Mouse (Mus musculus): Measurements from ENCODE around the gene Sh3bgrl. TPM values are rescaled to one million over a fixed set of nuclear protein-coding genes. Genes with fewer than 3 reads are reported as not detected.

Sh3bgrl gene
- total RNA-seq, 2 experiments from 2014 or later: 34.1 to 41.5 TPM

DNA sequence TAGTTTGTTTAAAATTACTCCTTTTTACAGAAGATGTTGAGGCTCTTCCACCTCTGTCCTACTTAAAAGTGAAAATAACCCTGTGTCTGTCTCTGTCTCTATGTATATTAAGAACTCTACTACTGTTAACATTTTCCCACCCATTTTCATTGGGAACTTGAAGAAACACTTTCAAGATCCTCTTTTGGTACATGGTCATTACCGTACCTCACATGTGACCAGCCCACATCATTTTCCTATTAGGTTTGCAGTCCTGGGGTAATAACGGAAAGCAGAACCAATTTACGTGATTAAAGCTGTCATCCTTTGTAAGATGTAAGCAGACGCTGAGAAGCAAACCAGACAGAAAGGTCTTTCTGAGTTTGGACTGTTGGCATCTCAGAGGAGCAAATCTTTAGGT is 101.3 kb downstream of the Sh3bgrl start, which contains the start of gene Gm6377:
Gene Gm6377, plus strand, starts transcription at position 289 of the 400 bp plus-strand sequence.
- intact Hi-C loops (cut with DNase I): no loop called here
- no peak for DNase-seq

DNA sequence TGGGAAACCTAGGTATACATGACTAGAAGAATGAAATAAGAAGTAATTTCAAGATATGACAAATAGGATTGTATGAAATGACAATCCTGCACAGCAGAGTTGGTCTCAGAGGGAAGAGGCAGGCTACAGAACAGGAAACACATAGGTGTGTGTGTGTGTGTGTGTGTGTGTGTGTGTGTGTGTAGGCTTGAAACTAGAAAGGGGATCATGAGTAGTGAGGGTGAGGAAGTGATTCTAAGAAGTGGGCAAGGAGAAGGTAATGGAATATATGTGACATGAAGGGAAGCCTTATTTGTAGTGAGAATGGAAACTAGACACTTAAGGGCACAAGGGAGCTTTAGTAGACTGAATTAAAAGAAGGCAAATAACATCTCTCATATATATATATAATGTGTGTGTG is 112.7 kb downstream of the Sh3bgrl start:
- intact Hi-C loops (cut with DNase I): no loop called here
- DNase-seq: no peak

DNA sequence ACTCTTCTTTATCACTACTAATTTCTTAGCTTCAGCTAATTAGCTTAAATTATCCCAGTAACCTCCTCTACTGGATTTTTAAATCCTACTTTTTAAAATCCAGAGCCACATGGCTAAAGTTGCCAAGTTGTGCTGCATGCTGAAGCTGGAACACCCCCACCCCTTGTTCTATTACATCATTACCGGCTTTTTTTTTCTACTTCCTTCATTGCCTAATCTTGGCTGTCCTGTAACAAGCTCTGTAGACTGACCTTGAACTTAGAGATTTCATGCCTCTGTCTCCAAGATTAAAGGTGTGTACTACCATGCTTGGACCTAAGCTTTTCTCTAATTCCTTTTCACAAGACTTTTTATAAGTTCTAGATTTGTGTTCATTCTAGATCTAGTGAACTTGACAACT is 133.6 kb downstream of the Sh3bgrl start:
- no peak for DNase-seq
- intact Hi-C loops (cut with DNase I): no loop called here

DNA sequence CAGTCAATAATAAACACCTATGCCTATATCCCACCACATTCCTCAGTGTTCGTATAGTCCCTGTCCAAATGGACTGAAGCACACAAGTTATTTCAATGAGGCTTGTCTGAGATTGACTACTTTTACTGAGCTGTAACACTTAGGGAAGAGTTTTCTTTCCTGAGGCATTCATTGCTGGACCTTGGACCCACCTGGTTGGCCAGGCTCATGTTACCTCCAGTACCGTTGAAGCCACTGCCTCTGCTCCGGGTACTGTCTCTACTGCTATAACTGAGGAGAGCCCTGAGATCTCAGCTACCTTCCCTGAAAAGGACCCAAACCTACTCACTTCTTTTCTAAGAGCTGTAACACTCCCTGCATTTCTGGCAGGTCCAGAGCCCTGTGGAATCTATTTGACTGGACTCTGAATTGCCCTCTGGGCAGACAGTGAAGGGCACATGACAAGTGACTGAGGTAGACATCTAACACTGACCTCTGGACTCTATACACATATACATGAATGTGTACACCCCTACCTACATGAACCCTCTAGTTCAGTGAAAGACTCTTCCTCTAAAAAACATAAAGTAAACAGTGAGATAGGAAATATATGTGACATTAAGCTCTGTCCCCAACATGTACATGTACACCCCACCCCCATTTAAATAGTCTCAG is 140.3 kb downstream of the Sh3bgrl start:
- intact Hi-C loops (cut with DNase I): loop anchor here (5.0 kb wide), 2 partner anchors 148 to 223 kb away; partner anchors contain the start of gene Hmgn5
- no peak for DNase-seq

DNA sequence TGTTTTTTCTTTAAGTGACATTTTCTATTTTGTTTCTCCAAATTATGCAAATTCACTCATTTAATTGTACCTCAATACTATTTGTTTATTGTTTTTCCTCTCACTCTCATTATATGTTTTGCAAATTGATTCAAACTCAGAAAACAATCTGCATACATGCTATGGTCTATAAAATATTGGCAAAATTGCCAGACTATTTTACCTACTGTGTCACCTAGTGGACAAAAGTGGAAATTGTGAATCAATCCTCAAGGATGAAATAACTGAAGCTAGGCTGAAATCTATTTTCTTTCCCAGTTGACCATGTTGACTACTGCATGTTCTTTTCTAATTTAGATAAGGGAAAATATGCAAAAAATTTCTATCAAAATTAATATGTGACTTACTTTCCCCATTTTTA is 143.0 kb downstream of the Sh3bgrl start:
- no peak for DNase-seq
- intact Hi-C loops (cut with DNase I): loop anchor here (5.0 kb wide), 2 partner anchors 151 to 226 kb away; partner anchors contain the start of gene Hmgn5

Other genes starting within 250 kb of the Sh3bgrl start
- 10 to 100 TPM in 1 of 2 experiments, 1 to 10 TPM in 1; 9.2 to 11.8 TPM for gene Hmgn5, start 82.0 kb upstream of the Sh3bgrl start, total RNA-seq (2021)
- under 1 TPM; 0.11 to 0.16 TPM for gene Gm6377, start 101.4 kb downstream of the Sh3bgrl start, total RNA-seq (2021)